Mouse (Mus musculus) urinary bladder, postnatal 25 days (tissue): ENCODE measurements around the gene Ubash3b.

Source experiments
- DNase-seq: peaks from one replicate; pipeline ENCODE4 v3.0.0; 2022; ENCODE audit warnings: low spot score

Gene Ubash3b

DNA sequence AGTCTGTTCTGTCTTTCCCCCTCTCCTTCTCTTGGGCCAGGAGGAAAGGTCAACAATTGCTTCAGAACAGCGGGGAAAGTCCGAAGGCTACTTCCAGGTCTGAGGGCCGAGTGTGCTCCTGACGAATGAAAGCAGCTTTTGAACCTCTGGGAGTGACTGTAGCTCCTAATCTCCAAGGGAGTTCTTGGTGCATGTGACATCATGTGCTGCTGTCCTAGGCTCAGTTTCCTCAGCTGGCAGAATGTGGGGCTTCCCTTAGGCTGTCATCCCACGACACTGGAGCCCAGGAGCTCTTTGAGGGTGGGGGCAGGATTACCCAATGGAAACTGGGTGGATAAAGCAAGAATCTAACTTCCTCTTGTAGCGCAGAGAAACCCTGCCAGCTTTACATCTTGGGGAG, at the start of gene Ubash3b:
Gene Ubash3b, minus strand, starts transcription at position 285 of the 400 bp plus-strand sequence.
- no peak for DNase-seq

DNA sequence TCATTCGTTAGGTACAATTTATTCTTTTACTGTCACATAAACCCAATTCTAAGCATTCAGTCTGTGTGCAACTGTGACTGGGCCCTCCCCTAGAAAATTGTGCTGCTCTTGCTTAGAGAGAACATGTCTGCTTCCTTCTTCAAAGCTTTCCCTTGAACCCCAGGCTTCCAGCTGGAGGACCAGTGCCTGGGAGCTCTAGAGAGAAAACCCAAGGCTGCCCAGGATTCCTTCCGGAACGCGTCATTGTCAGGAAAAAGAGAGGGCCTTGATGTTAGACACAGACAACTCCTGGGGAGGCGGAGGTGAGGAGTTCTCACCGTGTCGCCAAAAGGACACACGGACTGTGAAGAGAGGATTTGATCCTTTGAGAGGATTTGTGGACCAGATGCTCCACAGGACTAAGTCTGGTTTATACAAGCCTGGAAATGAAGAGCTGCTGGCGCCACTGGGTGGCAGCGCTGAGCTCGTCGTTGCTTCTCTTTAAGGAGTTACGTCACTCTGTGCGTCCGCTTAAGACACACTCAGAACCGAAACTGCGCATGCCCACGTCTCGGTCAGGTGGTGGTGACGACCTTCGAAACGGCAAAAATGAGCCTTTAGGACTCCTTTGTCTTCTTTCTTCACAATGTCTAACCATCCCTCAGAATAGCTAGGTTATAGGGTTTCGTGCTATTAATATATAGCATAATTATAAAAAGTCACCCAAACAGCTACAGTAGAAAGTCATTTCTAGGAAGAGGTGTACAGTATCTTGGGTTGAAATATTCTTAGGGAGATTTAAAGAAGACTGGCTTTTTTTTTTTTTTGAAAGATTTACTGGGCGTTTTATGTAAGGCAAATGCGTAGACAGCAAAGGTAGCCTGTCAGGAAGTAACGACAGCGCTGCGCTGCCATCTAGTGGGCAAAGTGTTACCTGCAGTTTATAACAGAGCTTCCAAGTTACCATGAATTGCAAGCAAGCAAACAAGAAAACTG, 45.9 kb upstream of the Ubash3b start:
- peak; percentile 88 for DNase-seq

DNA sequence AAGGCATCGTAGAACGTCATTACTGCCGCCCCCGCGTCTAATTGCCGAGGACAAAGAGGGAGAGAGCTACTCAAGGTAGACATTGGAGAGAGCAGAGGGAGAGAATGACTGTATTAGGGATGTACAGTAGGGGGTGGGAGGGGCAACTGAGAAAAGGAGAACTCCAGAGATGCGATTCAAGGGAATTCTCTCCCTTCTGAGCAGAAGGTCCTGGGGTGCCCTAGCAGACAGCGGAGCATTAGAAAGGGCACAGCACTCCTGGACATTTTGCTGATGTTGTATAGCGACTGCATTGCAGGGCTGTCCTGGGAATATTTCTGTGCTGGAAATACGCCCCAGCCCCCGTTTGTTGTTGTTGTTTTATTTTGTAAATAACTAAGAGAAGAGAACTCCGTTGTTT, 45.2 kb upstream of the Ubash3b start:
- DNase-seq = no peak

DNA sequence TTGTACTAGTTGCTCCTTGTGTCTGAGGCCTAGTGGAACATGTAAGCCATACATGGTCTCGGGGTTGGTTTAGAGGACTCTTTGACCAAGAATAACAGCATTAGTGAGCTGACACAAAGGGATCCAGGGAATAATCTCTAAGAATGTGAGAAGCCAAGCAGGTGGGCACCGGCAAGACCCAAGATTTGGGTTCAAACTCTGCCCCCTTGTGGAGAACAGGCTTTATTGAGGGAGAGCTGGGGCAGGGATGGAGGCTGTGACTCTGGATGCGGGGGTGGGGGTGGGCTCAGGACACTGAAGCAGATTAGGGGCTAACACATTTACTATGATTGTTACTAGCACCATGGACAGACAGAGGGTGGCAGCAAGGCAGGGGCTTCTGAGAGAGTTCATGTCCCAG, 43.8 kb upstream of the Ubash3b start:
- no peak for DNase-seq

DNA sequence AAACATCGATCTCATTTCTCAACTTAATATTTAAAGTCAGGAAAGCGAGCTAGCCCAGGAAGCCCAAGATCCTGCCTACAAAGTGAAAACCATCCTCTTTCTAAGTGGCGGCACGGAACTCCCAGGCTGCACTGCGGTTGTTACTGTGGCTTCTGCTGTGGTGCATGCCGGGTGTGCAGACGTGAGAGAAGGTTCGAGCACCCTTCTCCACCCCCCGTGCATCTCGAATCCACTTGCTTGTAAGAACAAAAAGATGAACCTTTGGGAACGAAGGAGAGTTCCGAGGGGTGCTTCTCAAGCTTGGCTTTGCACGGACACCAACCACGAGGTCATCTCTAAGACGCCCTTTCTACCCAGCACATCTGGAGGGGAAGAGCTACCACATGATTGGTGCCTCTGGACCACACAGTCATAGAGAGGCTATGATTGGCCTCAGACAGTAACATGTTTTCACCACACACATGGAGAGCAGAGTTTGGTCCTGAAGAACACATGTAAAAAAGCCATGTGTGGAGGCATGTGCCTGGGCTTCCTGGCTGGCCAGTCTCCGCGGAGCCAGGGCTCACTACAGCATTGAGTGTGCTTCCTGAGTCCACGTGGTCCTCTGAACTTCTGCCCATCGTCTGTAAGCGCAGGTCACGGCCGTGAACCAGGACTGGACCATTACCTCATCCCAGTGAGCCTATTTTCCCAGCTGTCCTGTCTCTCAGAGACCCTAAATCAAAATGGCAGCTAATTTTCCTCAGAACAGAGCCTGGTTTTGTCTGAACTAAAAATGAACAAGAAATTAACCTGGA, 38.2 kb upstream of the Ubash3b start:
- DNase-seq = no peak

DNA sequence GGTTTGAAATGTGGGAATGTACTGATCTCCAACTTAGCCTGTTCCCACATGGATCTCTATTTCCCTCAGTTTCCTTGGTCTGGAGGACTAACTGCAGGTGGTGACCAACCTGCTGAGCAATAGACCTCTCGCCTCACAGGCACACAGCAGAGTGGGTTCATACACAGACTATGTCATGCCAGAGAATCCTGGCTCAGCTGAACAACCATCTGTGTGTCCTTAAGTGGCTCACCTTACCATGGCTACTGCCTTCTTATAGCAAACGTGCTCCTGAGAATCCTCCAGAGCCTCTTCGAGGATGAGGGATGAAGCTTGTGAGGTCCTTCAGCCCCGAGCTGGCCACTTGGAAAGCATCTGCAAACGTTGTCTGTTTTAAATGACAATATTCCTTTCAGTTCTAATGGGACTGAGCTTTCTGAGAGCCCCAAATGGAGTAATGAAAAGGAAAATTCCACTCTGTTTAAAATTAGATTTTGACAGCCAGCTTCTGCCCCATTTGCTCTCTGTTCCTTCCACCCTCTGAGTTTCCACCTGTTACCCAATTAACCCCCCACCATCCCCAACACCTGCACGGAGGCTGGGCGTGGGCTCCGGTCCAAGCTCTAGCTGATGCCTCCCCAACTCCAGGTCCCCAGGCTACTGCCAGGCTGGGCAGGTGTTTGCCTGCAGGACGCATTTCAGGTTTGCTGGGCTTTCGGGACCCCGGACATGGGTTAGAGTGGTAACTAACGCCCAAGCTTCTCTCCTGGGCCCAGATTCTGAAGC, 37.2 kb upstream of the Ubash3b start:
- no peak for DNase-seq

DNA sequence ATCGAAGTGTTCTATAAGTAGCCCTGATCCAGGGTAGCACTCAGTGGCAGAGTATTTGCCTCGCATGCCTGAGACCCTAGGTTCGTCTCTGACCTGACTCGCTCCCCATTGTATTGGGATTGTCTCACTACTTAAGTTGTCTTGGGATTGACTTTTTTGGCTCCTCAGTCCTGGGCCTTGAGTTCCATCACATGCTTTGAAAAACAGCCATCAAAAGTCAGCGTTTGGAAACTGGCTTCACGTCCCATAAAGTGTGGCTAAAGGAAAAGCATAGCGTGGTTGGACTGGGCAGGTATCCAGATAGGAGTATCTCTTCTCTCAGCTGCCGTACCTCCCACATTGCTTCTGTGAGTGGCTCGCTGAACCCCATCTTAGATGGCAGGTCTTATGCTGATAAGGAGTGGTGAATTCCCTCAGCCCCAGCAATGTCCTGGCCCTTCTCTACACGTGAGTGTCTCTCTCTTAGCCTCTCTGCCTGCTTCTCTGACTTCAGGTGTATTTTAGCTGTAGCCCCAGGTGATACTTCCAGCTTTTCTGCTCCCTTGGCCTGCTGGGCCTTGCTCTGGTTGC, 34.3 kb upstream of the Ubash3b start:
- DNase-seq = no peak

DNA sequence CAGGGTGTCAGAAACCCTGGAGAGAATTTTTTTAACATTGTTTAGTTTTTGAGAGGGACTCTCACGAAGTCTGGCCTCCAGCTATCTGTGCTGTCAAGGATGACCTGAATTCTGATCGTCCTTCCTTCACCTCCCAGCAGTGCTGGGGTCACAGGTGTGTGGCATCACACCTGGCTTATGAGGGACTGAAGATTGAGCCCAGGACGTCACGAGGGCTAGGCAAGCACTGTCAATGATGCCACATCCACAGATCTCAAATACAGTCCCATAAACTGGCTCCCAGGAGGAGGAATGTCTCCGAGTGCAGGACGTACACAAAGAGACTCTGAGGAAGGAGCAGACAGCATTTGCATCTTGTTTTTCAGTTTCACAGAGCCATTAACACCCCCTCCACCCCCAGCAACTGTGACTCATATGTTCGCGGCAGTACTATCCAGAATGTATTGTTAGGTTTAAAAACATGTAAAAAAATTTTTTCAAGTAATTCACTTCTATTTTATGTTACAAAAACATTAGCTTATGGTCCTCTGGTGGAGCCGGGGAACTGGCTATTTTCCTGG, 30.2 kb upstream of the Ubash3b start:
- no peak for DNase-seq

DNA sequence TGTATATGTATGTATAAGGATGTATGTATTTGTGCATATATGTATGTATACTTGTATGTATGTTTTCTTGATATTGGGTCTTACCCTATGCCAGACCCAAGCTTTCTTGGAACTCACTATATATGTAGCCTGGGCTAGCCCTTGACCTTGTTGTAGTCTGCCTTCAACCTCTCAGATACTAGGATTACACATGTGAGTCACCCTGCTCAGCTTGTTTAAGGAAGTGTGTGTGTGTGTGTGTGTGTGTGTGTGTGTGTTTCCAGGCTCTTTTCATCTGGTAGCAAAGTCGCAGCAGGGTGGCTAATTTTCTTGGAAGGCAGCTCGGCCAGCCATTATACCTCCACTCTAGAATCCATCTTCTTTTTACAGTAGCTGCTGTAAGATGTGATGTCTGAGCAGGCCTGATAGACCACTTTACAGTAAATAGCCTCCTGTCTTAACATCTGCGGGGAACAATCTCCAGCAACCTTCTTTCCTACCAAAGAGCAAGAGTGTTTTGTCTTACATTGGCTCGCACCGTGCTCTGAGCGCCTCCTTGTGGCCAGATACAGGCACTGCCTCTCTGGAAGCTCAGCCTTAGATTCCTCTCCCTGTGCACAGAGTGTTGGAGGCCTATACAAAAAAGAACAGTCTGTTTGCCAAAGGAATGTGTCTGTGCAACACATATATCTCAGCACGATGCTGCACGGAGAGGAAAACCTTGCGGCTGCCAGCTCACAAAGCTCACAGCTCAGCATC, 29.4 kb upstream of the Ubash3b start:
- peak; percentile 79 for DNase-seq

DNA sequence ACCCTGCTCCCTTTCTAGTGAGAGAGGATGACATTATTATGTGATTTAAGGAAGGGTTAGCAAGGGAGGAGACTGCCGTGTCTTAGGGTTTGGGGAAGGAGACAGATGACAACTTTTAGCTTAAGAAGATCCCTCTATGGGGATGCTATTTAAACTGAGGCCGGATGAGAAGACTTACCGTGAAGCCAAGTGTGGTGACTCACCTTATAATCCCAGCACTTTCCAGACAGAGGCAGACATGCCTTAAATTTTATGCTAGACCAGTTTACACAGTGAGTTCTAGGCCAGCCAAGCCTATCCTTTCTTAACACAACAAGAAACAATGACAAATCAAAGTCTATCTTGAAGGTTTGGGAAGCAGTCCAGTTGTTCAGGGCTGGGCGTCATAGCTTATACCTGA, 26.4 kb upstream of the Ubash3b start:
- no peak for DNase-seq

DNA sequence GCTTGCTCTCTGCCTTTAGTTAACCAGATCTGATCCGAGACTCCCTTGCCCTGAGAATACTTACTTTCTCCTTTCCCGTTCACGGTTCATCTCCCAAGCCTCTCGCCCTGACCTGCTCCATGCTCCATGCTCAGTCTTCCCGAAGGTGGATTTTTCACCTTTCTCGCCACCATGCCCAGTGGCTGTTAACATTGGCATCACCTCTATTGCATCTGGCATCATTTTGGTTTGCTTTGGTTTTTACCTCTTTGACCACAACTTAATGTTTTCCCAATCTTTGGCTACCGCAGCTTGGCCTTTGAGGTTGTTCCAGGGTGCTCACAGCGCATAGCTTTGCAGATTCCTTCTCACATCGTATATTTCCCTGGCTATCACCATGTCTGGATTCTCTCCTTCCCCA, 26.0 kb upstream of the Ubash3b start:
- no peak for DNase-seq

DNA sequence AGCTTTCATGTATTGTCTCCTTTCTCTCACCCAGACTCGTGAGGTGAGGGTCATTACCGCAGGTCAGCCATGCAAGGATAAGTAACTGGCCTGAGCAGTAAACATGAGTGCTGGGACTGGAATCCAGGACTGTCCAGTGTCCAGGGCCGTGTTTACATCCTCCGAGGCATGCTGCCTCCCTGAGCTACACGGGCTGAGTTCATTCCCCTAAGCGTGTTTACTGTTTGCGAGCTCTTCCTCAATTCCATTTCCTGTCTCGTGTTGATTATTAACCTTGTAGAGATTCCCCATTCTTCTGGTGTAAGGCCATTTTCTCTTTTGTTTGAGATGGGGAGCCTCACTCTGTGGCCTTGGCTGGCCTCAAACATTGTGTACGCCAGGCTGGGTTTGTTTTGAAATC, 23.8 kb upstream of the Ubash3b start:
- DNase-seq = no peak

DNA sequence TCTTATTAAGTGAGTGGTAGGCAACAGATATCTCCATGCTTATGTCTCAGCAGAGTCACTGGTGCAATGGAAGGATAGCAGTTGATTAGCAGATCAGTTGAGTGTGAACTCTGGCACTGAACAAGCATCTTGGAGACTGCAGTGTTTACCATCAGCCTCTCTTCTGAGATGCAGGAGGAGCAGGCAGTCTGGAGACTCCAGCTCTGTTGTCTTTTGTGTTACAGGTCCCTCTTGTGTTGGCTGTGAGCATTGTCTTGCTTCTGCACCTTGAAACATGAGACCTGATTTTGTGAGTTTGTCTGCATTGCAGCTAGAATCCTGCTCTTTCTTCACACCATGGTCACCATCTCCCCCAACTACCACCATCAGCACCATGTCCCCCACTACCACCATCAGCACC, 21.1 kb upstream of the Ubash3b start:
- DNase-seq = no peak

DNA sequence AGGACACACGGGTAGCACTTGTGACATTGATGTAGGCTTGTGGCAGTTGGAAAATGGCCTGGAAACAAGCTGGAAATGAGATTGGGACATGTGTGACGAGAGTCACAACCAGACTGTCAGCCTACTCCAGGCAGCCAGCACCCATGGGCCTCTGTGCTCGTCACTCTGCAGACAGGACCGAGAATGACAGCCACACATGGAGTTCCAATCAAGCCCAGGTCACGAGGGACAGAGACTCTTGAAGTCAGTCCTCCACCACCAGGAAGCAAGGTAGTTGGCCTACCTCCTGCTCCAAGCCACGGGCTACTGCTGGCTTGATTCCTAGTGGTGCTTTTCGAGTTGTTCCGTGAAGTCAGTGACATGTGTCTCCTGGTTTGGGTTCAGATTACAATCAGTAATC, 20.3 kb upstream of the Ubash3b start:
- DNase-seq = no peak

DNA sequence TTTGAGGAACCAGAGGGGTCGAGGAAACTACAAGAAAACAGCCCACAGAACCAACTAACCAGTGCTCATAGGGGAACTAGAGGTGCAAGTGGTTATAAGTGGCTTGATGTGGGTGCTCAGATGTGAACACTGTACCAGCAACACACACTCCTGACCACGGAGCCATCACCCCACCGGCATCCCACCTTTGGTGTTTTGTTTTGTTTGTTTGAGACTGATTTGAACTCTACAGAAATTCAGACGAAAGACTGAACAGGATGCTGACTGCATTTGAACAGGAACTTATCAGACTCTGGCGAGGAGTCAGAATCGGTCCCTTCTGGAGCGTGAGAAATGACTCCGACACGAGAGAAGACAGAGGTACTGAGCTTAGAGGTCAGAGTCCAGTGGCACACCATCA, 19.9 kb upstream of the Ubash3b start:
- no peak for DNase-seq

DNA sequence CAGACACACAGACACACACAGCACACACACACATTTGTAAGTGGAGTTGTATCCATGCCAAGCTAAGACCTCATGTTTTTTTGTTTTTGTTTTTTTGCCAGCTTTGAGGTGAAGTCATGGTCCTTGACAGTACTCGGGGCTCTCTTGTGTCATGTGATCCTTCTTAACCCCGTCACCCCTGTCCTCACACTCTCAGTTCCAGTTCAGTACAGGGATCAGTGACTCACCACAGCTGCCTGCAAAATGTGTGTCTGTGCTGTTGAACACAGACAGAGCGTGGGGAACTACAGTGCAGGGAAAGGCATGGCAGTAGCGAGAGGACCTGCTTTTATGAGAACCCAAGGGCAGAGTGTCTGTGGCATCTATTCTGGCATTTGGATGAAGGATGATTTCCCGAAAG, 17.6 kb upstream of the Ubash3b start:
- no peak for DNase-seq

DNA sequence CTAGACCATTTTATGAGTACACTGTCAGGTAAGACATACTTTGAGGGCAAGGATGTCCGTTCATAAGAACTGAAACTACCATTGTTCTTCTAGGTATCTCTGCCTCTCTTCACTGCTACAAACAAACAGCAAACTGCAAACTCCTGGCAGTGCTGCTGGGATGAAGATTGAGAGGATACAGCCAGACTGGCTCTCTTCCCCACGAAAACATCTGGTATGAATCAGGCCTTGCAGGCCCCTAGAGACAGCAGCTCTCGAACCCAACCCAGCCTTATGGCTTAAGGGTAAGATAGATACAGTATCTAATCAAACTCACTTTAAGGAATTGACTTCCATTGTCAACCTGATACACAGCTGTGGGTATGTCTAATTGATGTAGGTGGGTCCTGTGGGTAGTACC, 11.7 kb upstream of the Ubash3b start:
- DNase-seq = no peak

DNA sequence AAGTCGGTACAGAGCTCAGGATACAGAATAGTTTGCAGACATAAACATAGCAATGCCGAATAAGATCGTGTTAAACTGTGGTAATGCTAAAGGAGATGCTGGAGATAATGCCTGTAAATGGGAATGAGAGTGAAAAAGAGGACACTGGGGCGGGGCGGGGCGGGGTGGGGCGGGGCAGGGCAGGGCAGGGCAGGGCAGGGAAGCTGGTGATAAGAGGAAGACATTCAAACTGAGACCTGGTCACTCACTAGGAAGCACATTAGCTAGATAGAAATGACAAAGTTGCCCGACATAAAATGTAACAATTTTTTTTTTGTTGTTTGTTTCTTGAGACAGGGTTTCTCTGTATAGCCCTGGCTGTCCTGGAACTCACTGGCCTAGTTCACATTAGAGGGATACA, 10.9 kb upstream of the Ubash3b start:
- DNase-seq = no peak

DNA sequence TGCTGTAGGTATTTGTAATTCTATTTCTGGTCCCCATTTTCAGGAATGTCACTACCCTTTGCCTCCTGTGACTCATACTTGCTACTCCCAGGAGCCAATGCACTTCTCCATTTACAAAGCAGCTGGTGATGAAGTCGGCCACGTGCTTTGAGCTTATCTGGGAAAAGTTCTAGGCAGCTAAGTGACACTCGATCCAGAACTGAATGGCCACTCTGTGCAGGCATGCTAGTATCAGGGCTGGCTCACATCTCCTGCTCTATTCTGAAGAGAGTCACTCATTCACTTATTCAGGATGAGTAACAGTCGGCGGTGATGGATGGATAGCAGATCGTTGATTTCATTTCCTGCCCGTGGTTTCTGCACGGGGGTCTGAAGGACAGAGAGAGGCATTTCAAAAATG, 8.5 kb upstream of the Ubash3b start:
- no peak for DNase-seq

DNA sequence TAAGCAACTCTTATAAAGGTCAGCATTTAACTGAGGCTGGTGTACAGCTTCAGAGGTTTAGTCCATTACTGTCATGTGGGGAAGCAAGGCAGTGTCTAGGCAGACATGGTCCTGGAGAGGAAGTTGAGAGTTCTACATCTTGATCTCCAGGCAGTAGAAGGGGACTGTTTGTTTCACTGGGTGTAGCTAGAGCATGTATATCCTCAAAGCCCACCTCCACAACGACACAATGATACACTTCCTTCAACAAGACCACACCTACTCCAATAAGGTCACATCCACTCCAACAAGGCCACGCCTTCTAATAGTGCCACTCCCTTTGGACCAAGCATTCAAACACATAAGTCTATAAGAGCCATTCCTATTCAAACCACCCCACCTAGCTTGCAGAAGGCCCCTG, 7.2 kb upstream of the Ubash3b start:
- no peak for DNase-seq

DNA sequence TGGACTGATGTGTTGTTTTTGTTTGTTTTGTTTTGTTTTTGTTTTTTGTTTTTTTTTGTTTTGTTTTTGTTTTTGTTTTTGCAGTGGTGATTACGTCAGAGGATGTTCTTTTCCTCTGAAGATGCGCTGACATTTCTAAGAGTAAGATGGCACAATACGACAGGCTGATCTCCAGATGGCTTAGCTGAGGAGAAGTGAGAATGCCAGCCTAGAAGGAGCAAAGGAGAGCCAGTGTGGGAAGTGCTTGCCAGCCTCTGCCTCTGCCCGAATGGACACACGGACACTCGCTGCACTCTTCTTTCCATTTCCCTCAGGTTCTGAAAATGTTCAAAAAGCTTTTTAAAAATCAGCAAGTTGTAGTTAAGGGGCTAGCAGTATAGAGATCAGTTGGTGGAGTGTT, 6.7 kb upstream of the Ubash3b start:
- no peak for DNase-seq
